Mouse (Mus musculus): ENCODE results near the gene Man1c1.

Gene Man1c1

GRCm38 (mm10) chr4:134673151-134673550 lies 30.9 kb downstream of the Man1c1 start:
- DNase-seq, result no peak

GRCm38 (mm10) chr4:134672326-134672725 lies 31.8 kb downstream of the Man1c1 start:
- no peak for DNase-seq

- no peak for DNase-seq
Observed at GRCm38 (mm10) chr4:134671660-134672173, 32.4 kb downstream of the Man1c1 start.

DNA sequence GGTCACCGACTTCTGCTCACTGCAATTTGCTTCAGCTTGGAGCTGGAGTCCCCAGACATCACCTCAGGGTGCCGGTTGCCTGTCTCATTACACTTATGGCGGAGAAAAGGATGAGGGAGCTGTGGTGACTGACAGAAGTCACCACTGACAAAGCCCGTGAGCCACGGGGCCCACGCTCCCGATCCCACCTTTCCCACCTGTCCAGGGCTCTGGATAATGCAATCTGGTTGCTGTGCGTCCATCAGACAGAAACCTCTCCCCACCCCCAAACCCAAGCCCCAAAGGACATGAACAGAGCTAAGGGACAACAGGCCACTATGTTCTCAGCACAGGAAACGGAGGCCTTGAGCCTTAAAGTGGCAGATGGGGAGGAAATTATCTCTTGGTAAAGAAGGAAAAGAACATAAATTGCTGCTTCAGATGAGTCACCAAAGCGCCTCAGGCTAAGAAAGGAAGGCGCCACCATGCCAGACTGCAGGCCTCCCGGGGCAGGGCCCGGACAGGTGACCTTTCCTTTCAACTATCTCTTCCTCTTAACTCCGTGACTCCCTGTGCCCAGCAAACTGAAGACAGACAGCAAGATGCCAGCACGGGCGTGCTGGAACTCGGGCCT lies 34.2 kb downstream of the Man1c1 start:
- no peak for DNase-seq

GRCm38 (mm10) chr4:134668355-134669028 lies 35.6 kb downstream of the Man1c1 start:
- DNase-seq, result no peak

DNA sequence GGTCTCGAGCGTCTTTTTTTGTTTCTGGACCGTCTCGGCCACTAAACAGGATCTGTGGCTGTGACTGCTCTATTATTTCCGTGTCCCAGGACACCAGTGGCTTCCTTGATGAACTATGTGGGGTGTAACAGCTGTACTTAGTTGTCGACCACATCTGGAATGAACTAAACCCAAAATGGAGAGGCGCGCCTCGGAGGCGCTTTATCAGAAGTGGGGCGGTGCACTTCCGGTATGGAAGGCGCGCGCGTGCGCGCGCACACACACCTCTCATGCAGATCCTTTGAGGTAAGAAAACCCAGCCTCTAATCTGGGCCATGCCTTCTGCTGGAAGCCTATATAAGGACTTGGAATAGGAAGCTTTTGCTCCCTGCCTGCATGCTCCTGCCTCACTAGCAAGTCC lies 37.7 kb downstream of the Man1c1 start:
- DNase-seq, result no peak

DNA sequence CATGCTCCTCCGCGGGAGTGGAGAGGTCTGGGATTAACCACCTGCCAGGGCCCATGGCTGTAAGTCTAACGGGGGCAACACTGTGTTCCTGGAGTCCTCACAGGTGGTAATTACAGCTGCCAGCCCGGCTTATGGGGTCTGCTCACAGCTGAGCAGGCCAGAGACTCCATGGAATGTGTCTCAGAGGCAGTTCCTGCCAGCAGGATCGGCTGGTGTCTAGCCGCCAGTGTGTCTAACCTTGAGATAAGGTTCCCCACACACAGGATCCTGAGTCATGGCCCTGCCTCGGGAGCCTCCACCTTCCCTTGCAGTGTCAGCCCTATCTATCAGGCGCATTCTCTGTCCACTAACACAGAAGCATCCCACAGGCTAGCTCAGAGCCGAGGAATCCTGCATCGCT lies 41.0 kb downstream of the Man1c1 start:
- DNase-seq, result no peak

- DNase-seq, result no peak
Observed at GRCm38 (mm10) chr4:134660630-134661183, 43.4 kb downstream of the Man1c1 start.

DNA sequence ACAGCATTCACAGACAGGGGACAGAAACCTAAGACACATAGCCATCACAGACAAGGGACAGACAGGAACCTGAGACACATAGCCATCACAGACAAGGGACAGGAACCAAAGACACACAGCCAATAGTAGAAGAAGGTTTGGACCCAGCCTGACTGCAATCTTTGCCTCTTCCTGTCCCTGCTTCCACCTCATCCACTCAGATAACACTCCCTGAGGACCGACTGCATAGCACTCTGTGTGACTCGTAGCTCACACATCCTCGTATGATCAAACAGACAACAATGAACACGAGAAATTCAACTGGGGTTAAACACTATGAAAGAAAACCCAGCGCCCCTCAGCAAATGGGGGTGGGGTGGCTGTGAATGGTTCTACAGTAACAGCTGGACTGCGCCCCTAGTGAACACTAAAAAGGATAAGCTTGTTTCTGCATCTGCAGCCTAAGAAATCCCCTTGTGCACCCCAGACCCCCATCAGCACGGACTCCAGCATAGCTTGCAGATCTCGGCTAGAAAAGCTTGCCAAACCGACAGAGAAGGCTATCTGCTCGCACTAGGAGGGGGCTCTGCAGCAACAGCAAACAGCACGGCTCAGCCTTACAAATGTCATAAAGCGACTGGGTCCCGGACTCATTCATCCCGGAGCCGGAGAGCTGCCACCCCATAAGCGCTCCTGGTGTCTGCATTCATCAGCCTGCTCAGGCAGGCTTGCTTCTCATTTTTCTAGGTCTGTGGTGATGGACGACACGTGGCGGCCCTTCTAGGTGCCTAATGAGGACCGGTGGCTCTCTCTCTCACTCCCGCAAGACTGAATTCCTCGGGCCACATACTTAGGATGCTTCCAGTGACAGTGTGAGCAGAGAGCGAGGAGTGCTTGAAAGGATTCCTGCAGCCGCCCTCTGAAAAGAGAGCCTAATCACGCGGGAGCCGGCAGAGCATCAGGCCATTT lies 44.5 kb downstream of the Man1c1 start:
- no peak for DNase-seq

DNA sequence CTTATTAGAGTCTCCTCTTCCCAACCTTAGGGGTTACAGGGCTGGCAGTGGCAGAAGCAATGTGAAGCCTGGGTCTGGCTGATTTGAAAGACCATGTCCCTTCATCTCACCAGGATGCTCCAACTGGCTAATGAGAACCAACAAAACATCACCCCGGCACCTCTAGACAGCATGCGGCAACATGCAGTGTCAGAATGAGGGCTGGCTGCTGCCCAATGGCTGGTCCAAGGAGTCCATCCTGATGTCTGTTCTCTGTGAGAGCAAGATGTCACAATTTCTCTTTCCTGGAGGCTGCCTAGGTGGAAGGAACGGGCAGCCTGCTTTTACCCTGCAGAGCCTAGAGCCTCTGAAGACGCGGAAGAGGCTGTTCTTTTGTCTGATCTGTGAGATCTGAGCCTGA lies 46.6 kb downstream of the Man1c1 start:
- DNase-seq, result no peak

- no peak for DNase-seq
Observed at GRCm38 (mm10) chr4:134654391-134654790, 49.7 kb downstream of the Man1c1 start.

- DNase-seq, result peak; percentile 30
Observed at GRCm38 (mm10) chr4:134652720-134653119, 51.4 kb downstream of the Man1c1 start.

GRCm38 (mm10) chr4:134652151-134652550 lies 51.9 kb downstream of the Man1c1 start:
- DNase-seq, result peak; percentile 42

DNA sequence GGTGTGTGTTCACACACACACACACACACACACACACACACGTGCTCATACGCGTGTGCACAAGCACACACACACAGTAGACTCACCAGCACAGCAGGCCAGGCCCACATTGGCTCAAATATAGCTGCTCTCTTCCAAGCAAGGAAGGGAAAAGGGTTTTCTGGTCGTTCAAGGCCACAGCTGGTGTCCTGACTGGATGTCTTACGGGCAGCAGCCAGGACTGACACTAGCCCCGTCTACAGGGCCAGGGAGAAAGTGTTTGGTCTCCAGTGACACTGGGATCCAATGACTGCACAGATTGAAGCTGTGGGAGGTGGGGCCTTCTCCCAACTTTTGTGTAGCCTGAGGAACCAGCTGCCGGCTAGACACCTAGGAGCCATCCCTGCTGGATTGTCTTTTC lies 52.7 kb downstream of the Man1c1 start:
- DNase-seq, result peak; percentile 20

- DNase-seq, result no peak
Observed at GRCm38 (mm10) chr4:134645042-134645948, 58.8 kb downstream of the Man1c1 start.

DNA sequence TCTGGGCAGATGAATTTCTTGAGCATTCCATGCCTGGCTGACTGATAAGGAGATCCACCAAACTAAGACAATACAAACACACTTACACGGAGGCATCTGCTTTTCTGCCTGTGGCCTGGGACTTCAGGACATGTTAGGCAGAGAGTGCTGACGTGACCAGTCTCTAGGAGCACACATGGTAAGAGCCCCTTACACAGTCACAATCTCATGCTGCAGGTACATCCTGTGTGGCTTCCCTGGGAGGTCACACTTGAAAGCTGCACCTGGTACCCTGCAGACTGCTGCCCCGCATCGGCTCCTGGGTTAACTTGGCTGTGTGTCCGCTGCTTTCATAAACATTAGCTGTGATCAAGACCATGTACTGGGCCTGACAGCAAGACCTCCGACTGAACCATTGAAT lies 59.7 kb downstream of the Man1c1 start:
- no peak for DNase-seq

DNA sequence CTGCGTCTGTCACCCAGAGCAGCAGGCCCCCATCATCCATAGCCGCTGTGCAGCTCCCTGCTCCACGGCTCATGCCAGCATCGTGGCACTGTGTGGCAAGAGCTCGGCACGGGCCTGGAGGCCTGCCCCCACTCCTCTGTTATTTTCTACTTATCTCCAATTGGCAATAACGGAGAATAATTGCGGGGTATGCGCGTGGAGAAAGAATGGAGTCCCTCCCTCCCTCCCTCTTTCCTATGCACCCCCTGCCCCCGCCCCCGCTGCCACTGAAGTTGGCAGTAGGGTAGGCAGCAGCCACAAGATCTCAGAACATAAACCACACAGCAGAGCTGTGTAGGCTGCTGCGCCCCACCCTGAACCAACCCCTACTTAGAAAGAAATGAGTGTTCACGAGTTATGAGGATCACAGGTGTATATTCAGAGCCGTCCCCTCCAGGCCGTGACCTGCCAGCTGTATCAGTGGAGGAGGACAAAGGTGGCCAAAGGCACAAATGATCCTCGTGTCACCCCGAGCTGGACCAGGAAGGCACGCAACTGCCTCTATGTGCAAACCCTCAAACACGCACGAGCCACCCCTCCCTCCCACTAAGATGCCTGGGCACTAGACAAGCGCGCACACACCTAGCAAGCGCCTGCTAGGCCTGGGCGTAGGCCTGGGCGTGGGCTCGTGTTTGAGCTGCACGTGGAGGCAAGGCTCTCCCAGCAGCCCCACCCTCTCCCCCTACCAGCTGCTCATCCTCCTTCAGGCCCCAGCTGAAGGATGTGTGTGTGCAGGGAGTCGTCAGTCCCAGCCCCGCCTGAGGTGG lies 62.2 kb downstream of the Man1c1 start:
- DNase-seq, result no peak

GRCm38 (mm10) chr4:134639325-134639724 lies 64.8 kb downstream of the Man1c1 start:
- DNase-seq, result no peak

DNA sequence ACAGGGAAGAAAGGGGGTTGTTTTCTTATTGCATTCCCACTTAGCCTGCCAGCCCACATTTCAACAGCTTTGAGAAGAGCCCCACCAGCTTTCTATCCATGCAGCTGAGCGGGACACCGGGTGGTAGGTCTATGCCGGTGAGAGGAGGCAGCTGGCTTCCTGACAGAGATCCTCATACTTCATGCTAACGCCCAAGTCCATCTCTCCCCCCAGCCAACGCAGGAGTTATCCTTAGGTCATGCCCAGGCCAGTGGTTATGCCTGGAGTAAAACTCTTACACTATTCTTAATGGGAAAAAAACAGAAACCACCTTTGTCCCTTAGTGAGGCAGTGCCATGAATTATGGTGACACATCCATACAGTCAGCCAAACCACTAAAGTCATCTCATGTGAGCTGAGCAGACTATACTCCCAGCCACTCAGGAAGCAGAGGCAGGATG lies 66.0 kb downstream of the Man1c1 start:
- DNase-seq, result no peak

GRCm38 (mm10) chr4:134636406-134636805 lies 67.7 kb downstream of the Man1c1 start:
- DNase-seq, result peak; percentile 58

DNA sequence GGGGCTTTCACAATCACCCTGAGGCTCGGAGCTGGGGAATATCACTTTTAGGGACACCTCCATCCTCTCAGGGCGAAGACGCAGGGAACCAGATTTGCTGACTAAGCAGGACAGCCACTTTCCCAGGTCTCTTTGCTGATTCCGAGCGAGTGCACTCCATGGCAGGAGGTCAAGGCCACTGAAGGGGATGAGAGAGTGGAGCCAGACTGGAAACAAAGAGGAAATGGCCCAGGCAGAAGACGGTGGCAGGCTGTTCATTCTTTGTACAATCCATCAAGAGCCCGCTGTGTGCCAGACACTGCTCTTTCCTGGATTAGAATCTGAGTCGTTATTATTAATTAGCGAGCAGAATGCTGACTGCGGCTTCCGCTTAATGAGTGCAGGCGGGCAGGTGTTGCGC lies 70.1 kb downstream of the Man1c1 start:
- DNase-seq, result no peak
